Mouse (Mus musculus): ENCODE data around the gene Gm49721.
"Not testable (repeated sequence)": the region's sequence is repeated elsewhere in the genome, so short reads cannot be mapped to it uniquely, and the experiment has no call there.

GRCm38 (mm10) chr17:7008885-7009284, 30.2 kb downstream of the Gm49721 start:
- TF ChIP-seq CTCF (IDR thresholded peaks at IDR 0.05; ENCODE audit: low read depth, low read length); GATA1 (IDR thresholded peaks at IDR 0.05; ENCODE audit: borderline replicate concordance, low read length); TAL1 (conservative IDR thresholded peaks at IDR 0.05; ENCODE audit: low read depth, low read length): not testable (repeated sequence)
